Mouse (Mus musculus) G1E (cell line): ENCODE measurements around the gene Ntrk3.

Source experiments
- CTCF ChIP-seq: IDR thresholded peaks from 2 replicates; pipeline ENCODE4 v1.5.1; 2012; ENCODE audit warnings: low read depth, low read length, inconsistent platforms, mixed read lengths
- GATA1 ChIP-seq: IDR thresholded peaks from 2 replicates; pipeline ENCODE4 v1.6.1; 2012; ENCODE audit warnings: borderline replicate concordance, low read length, inconsistent platforms, mixed read lengths
- TAL1 ChIP-seq: conservative IDR thresholded peaks from 2 replicates; pipeline ENCODE4 v1.6.1; 2012; ENCODE audit warnings: low read depth, low read length, inconsistent platforms, mixed read lengths

DNA sequence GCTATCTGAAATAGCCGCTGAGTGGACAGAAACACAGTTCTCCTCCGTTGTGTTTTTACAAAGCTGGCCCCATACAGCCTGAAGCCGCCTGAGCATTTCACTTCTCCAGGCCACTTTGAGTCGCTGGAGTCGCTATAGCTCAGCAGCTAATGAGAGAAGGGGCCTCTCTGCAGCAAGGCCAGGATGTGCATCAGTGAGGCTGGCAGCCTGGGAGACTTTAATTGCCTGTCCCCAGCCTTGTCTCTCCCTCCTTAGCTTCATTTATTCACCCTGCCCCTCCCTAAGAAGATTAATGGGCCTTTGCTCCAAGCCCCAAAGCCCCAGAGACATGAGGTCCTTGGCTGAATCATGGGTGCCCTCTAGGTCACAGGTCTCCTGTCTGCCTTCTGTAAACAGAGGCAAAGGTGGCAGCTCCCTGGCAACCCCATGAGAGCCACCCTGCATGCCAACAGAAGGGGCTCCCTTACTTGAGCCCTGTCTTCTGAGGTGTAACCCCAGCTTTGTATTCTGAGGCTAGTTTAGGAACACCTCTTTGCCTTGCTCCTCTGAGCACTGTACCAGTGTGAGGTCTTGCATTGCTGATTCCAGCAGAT is 132.2 kb downstream of the Ntrk3 start:
- TF ChIP-seq CTCF (no peak), TAL1 (no peak), GATA1 (no peak)
